Mouse (Mus musculus) spleen, embryonic (tissue): ENCODE results near the gene Aff2.

ENCODE experiments used
- CTCF ChIA-PET: fragments of 350-600 bp; sonication (Branson Sonifier 250); formaldehyde crosslinking; loops from one replicate; lab custom pipeline; 2022; lab: Charles Lee

Aff2 gene

GRCm38 (mm10) chrX:69744962-69745597 lies 385.0 kb downstream of the Aff2 start:
- CTCF ChIA-PET, result no interaction called here

GRCm38 (mm10) chrX:69801890-69802439 lies 441.9 kb downstream of the Aff2 start:
- CTCF ChIA-PET, result no interaction called here

GRCm38 (mm10) chrX:69802481-69802880 lies 442.4 kb downstream of the Aff2 start:
- CTCF ChIA-PET, result no interaction called here

GRCm38 (mm10) chrX:69811798-69812197 lies 451.7 kb downstream of the Aff2 start:
- CTCF ChIA-PET, result no interaction called here

DNA sequence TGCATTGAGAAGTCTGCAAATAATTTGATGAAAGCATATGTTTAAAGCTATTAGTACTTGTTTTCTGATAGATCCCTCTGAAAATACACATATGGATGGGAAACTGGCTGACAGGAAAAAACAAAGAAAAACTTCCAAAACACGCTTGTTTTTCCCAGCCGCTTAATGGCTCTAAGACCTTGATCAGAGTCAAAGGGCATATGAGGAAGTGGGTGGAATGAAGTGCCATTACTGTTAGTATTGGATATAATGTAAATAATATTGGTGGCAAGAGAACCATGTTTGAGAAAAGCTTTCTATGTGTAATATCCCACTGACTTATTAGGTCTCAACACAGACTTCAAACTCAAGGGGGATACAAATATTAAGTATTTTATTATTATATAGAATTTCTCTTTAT lies 455.0 kb downstream of the Aff2 start:
- CTCF ChIA-PET, result no interaction called here

DNA sequence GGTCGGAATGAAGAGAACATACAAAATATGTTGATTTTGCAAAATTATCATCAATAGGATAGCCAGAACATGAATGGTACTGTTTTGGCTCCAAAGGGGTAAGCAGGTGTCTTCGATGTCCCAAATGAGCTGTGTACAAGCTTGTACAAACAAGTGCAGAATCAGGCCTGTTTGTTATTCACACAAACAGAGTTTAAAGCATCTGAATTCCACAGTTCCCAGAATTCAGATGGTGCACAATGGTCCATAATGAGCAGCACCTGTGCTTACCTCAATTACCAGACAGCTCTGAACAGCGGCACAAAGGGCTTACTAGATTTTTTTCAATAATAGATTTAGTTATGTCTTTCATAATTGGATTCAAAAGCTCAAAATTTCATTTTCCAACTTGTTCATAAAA lies 457.6 kb downstream of the Aff2 start:
- CTCF ChIA-PET, result no interaction called here

GRCm38 (mm10) chrX:69818188-69818587 lies 458.1 kb downstream of the Aff2 start:
- CTCF ChIA-PET, result no interaction called here

- CTCF ChIA-PET, result no interaction called here
Measured at GRCm38 (mm10) chrX:69867601-69868000, 507.5 kb downstream of the Aff2 start.

DNA sequence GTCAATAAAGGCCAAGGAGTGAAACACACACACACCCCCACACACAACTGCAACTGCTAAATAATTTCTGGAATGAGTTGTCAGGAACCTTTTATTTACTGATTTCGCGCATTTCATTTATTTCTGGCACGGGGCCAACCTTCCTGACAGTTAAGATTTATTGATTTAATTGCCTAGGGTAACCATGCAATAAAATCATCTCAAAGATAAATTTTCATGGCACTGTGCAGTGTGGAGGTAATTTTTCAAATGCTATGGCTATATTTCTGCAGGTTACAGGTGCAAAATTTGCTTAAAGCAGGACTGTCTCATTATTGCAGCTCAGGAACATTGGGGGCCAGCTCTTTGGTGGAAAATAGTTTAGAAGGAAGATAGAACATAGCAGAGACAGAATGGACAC lies 531.6 kb downstream of the Aff2 start:
- CTCF ChIA-PET, result no interaction called here
